Mouse (Mus musculus) heart, embryonic 14.5 days (tissue): ENCODE data around the gene Map1b. TPM values are rescaled to one million over a fixed set of nuclear protein-coding genes. Genes with fewer than 3 reads are reported as not detected.

ENCODE experiments used
- ATAC-seq: fragments of 200-750 bp; cut with Nextera tagmentation; 2 replicates; pipeline ENCODE4 v1.8.0; 2017; ENCODE audit warnings: low read depth, moderate TSS enrichment; ENCODE audit not compliant: insufficient number of reproducible peaks, insufficient read depth, low FRiP score
- H3K27ac ChIP-seq, 2 experiments: fragments of 200-500 bp in 1 of 2; fragments of 300-500 bp in 1 of 2; sonication (generic) in 1 of 2; replicated peaks in 1 of 2; 2 replicates each; pipeline ENCODE4 v1.5.1; 2012 to 2014; ENCODE audit warnings: low read depth in 2 of 2, low read length in 2 of 2, control low read depth in 1 of 2, mild to moderate bottlenecking in 1 of 2, mixed read lengths in 1 of 2; ENCODE audit not compliant: control insufficient read depth in 1 of 2, insufficient read depth in 1 of 2
- H3K27me3 ChIP-seq: fragments of 300-500 bp; sonication (generic); 2 replicates; pipeline ENCODE4 v1.6.1; 2014; ENCODE audit warnings: mild to moderate bottlenecking, low read length, control low read depth; ENCODE audit not compliant: control insufficient read depth, insufficient read depth
- H3K36me3 ChIP-seq: fragments of 300-500 bp; sonication (generic); 2 replicates; pipeline ENCODE4 v1.6.1; 2014; ENCODE audit warnings: mild to moderate bottlenecking, control low read depth, low read length, mixed read lengths; ENCODE audit not compliant: control insufficient read depth, insufficient read depth
- H3K4me1 ChIP-seq, 2 experiments: fragments of 200-500 bp in 1 of 2; fragments of 300-500 bp in 1 of 2; sonication (generic) in 1 of 2; 2 replicates each; pipeline ENCODE4 v1.6.1; 2012 to 2014; ENCODE audit warnings: low read length in 2 of 2, control low read depth in 1 of 2, mixed read lengths in 1 of 2; ENCODE audit not compliant: control insufficient read depth in 2 of 2, insufficient read depth in 2 of 2
- H3K4me2 ChIP-seq: fragments of 300-500 bp; sonication (generic); 2 replicates; pipeline ENCODE4 v1.6.1; 2014; ENCODE audit warnings: mild to moderate bottlenecking, low read length
- H3K4me3 ChIP-seq, 2 experiments: fragments of 200-500 bp in 1 of 2; fragments of 300-500 bp in 1 of 2; sonication (generic) in 1 of 2; 2 replicates each; pipeline ENCODE4 v1.5.1; 2012 to 2014; ENCODE audit warnings: low read length in 2 of 2, mild to moderate bottlenecking in 2 of 2, control low read depth in 1 of 2, low read depth in 1 of 2, moderate library complexity in 1 of 2; ENCODE audit not compliant: control insufficient read depth in 1 of 2, insufficient read depth in 1 of 2
- H3K9ac ChIP-seq: fragments of 300-500 bp; sonication (generic); 2 replicates; pipeline ENCODE4 v1.6.1; 2014; ENCODE audit warnings: mild to moderate bottlenecking, low read length
- H3K9me3 ChIP-seq: fragments of 300-500 bp; sonication (generic); 2 replicates; pipeline ENCODE4 v1.6.1; 2016; ENCODE audit warnings: low read length, control low read depth; ENCODE audit not compliant: control insufficient read depth
- WGBS: fragments of 180-500 bp; shearing (Covaris S2); extraction: QIAGEN DNeasy Blood & Tissue Kit; methylation state at CpG from one replicate; pipeline ENCODE4 v1.1.7; 2014; 5-methylcytosine and 5-hydroxymethylcytosine counted together
- polyA plus RNA-seq: library from polyadenylated mRNA; unstranded; fragments of >200 nt; fragmentation: Nextera tagmentation; extraction: Ambion mirVana; gene quantifications from 2 replicates; pipeline ENCODE4 v1.2.1, GENCODE M21; 2014

Map1b gene
- polyA plus RNA-seq, 1 experiment from 2014 or later: 135 TPM

DNA sequence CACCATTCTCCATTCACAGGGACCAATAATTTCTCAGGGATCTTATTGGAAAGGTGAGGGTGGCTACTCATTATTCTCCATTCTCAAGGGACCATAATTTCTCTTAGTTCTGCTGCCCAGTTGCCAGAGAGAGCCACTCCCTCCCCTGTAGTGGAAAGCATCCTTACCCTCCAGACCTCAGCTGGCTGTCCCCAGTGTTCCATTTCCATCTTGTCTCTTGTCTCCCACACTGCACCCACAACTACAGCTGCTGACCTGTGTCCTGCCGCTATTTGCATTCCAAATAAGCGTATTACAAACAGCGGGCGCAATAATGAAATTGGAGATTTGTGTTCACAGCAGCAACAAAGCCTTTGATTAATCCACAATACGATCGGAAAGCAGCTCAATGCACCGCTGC is 46.3 kb downstream of the Map1b start:
- Histone ChIP-seq H3K27ac (no peak overlapping the region), H3K4me3 (no peak overlapping the region), H3K9ac (no peak overlapping the region), H3K4me2 (no peak overlapping the region), H3K27me3 (no peaks in the 10 kb centered on the region), H3K9me3 (no peaks in the 10 kb centered on the region), H3K4me1 (peaks cover 4 to 13% of the 10 kb centered on the region in 2 experiments), H3K36me3 (0 out of 2 replicates have a peak, but pooled peaks cover 4% of the 10 kb centered on the region)
- 94% methylated on average over 7 of the region's 7 CpGs for WGBS
- ATAC-seq: no peak

GRCm38 (mm10) chr13:99468267-99468666 is 48.1 kb downstream of the Map1b start:
- WGBS: 87% methylated on average over 2 of the region's 2 CpGs
- Histone ChIP-seq H3K4me3 (no peak overlapping the region), H3K4me2 (no peak overlapping the region), H3K27ac (no peak overlapping the region), H3K9me3 (no peaks in the 10 kb centered on the region), H3K9ac (no peak overlapping the region), H3K36me3 (0 out of 2 replicates have a peak, but pooled peaks cover 4% of the 10 kb centered on the region), H3K27me3 (no peaks in the 10 kb centered on the region), H3K4me1 (no peaks in the 10 kb centered on the region)
- ATAC-seq: no peak

DNA sequence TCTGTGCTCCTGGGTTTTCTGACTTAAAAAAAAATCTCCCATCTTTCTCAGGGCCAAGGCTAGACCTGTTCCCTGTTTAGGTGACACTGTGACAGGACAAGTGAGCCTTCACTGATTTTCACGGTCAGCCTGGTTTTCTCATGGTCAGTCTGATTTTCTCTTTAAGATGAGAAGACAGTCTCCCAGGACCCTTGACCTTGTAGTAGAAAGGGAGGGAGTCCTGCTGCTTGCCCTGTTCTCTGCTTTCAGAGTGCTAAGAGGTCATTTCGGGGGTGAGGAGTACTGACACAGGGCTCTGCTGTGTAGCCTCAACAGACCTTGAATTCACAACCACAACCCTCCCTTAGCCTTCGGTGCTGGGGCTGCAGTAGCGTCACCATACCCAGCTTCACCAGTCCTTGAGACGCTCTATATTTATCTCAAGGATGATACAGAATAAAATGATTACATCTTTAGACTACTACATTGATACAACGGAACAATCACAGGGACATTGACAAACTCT is 49.5 kb downstream of the Map1b start:
- no peak overlapping the region for H3K4me2 ChIP-seq
- H3K36me3 ChIP-seq: 0 out of 2 replicates have a peak, but pooled peaks cover 4% of the 10 kb centered on the region
- WGBS: 65% methylated on average over 6 of the region's 6 CpGs
- no peak overlapping the region for H3K9ac ChIP-seq
- no peak for ATAC-seq
- H3K27me3 ChIP-seq: no peaks in the 10 kb centered on the region
- H3K27ac ChIP-seq: no peak overlapping the region
- H3K4me1 ChIP-seq: no peaks in the 10 kb centered on the region
- H3K4me3 ChIP-seq: no peak overlapping the region
- no peaks in the 10 kb centered on the region for H3K9me3 ChIP-seq

- Histone ChIP-seq H3K4me1 (no peaks in the 10 kb centered on the region), H3K4me2 (no peak overlapping the region), H3K9ac (no peak overlapping the region), H3K9me3 (0 out of 2 replicates have a peak, but pooled peaks cover 2% of the 10 kb centered on the region), H3K27me3 (no peaks in the 10 kb centered on the region), H3K27ac (no peak overlapping the region), H3K4me3 (no peak overlapping the region), H3K36me3 (0 out of 2 replicates have a peak, but pooled peaks cover 8% of the 10 kb centered on the region)
- ATAC-seq: no peak
- 77% methylated on average over 2 of the region's 2 CpGs for WGBS
Measured at GRCm38 (mm10) chr13:99466064-99466463, 50.3 kb downstream of the Map1b start.

DNA sequence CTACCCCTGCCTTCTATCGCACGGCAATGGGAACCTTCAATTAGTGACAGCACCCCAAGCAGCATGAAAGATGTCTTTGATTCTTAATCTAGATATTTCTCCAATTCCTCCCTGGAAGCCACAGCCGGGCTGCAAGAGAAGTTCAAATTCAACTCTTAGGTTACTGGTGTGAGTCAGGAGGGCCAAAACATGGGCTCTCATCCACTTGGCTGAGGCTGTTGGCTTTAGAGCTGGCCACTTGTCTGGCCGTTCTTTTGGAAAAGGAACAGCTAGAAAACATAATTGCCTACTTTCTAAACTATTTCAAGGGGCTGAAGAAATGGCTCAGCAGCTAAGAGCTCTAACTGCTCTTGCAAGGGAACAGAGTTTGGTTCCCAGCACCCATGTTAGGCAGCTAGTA is 51.8 kb downstream of the Map1b start:
- no peaks in the 10 kb centered on the region for H3K27me3 ChIP-seq
- H3K4me1 ChIP-seq: peaks cover 0 to 3% of the 10 kb centered on the region in 2 experiments; a peak in 1 of 4 replicates
- no peak overlapping the region for H3K4me3 ChIP-seq
- no peak overlapping the region for H3K4me2 ChIP-seq
- 0 out of 2 replicates have a peak, but pooled peaks cover 5% of the 10 kb centered on the region for H3K36me3 ChIP-seq
- no peak overlapping the region for H3K9ac ChIP-seq
- WGBS: 83% methylated on average over 4 of the region's 4 CpGs
- 0 out of 2 replicates have a peak, but pooled peaks cover 2% of the 10 kb centered on the region for H3K9me3 ChIP-seq
- H3K27ac ChIP-seq: no peak overlapping the region
- ATAC-seq: no peak

GRCm38 (mm10) chr13:99461886-99462285 is 54.5 kb downstream of the Map1b start:
- Histone ChIP-seq H3K9me3 (0 out of 2 replicates have a peak, but pooled peaks cover 2% of the 10 kb centered on the region), H3K4me2 (no peak overlapping the region), H3K27ac (no peak overlapping the region), H3K27me3 (no peaks in the 10 kb centered on the region), H3K36me3 (0 out of 2 replicates have a peak, but pooled peaks cover 5% of the 10 kb centered on the region), H3K9ac (no peak overlapping the region), H3K4me1 (peaks cover 4 to 13% of the 10 kb centered on the region in 2 experiments; a peak in 3 of 4 replicates), H3K4me3 (no peak overlapping the region)
- 93% methylated on average over 4 of the region's 4 CpGs for WGBS
- ATAC-seq: no peak

DNA sequence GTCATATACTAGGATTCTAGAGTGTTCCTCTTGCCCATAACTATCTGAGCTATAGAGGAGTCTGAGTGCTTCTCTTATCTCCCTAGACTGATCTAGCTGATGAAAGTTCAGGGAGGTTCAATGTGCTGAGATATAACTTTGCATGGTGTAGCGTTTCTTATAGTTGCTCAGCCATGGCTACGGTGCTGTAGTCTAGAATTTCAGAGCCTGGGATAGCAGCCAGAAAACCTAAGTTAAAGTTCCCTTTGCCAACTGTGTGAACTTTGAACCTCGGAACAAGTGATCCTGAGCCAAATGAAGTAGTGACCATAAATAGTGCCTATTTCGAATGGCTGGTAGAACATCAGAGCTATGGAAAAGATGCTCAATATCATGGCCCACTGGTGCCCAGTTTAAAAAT is 56.7 kb downstream of the Map1b start:
- Histone ChIP-seq H3K4me3 (no peak overlapping the region), H3K36me3 (0 out of 2 replicates have a peak, but pooled peaks cover 5% of the 10 kb centered on the region), H3K9ac (no peak overlapping the region), H3K27me3 (no peaks in the 10 kb centered on the region), H3K27ac (no peak overlapping the region), H3K9me3 (0 out of 2 replicates have a peak, but pooled peaks cover 2% of the 10 kb centered on the region), H3K4me1 (peaks cover 8 to 26% of the 10 kb centered on the region in 2 experiments), H3K4me2 (no peak overlapping the region)
- WGBS: 59% methylated on average over 4 of the region's 4 CpGs
- ATAC-seq: no peak
